Mouse (Mus musculus) limb, embryonic 10.5 days (tissue): Measurements from ENCODE around the gene Tmem185b. TPM values are rescaled to one million over a fixed set of nuclear protein-coding genes. Genes with fewer than 3 reads are reported as not detected.
A peak's percentile ranks its signal among the peaks of the same experiment; 100 is the strongest.

ENCODE experiments used
- DNase-seq: peaks from one replicate; pipeline ENCODE4 v3.0.0-alpha.2; 2017; ENCODE audit warnings: low spot score
- H3K27ac ChIP-seq: fragments of 300-500 bp; sonication (generic); 2 replicates; pipeline ENCODE4 v1.5.1; 2016; ENCODE audit warnings: mild to moderate bottlenecking
- H3K27me3 ChIP-seq: fragments of 300-500 bp; sonication (generic); 2 replicates; pipeline ENCODE4 v1.6.1; 2016; ENCODE audit warnings: low read depth, mild to moderate bottlenecking; ENCODE audit not compliant: poor library complexity, severe bottlenecking
- H3K36me3 ChIP-seq: fragments of 300-500 bp; sonication (generic); 2 replicates; pipeline ENCODE4 v1.6.1; 2016; ENCODE audit warnings: mild to moderate bottlenecking, moderate library complexity
- H3K4me1 ChIP-seq: fragments of 300-500 bp; sonication (generic); 2 replicates; pipeline ENCODE4 v1.6.1; 2016
- H3K4me3 ChIP-seq: fragments of 300-500 bp; sonication (generic); 2 replicates; pipeline ENCODE4 v1.5.1; 2016; ENCODE audit warnings: mild to moderate bottlenecking, moderate library complexity
- H3K9me3 ChIP-seq: fragments of 300-500 bp; sonication (generic); replicated peaks from 2 replicates; pipeline ENCODE4 v1.6.1; 2016; ENCODE audit warnings: mild to moderate bottlenecking
- WGBS: fragments of 180-500 bp; shearing (Covaris S2); methylation state at CpG from one replicate; pipeline ENCODE4 v1.1.7; 2016; 5-methylcytosine and 5-hydroxymethylcytosine counted together
- polyA plus RNA-seq: library from polyadenylated mRNA; unstranded; fragments of >200 nt; fragmentation: Nextera tagmentation; extraction: Ambion mirVana; gene quantifications from 2 replicates; pipeline ENCODE4 v1.2.1, GENCODE M21; 2016

The Tmem185b gene
- polyA plus RNA-seq, 1 experiment from 2014 or later, result 20.9 TPM

DNA sequence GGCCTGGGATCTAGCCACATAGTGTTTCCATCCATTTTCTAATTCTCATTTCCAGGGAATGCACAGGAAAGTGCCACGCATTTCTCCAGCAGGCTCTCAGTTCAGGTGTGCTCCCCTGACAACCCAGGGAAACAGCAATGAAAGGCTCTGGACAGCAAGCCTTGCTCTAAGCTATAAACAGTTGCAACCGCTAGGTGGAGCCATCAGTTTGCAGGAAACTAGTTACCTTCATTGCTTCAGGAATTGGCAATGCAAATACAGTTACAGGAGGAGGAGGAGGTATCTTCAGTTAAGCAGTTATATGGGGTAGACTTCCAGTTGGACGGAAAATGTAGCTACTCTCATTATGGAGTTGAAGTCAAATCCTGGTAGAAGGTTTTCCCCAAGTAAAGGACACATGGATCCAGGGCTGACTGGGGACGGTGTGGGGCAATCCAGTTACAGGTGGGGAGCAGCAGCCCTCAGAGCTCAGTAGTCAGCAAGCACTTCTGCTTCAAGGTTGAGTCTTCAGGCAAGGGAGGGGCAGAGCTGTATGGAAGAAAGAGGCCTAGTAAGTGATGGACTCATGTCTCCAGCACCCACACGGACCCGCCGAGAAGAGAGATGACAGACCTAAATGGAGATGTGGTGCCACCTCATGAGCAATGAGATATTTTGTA is 22.8 kb downstream of the Tmem185b start:
- H3K27me3 ChIP-seq, result no peaks in the 10 kb centered on the region
- peaks cover 42% of the 10 kb centered on the region for H3K36me3 ChIP-seq

GRCm38 (mm10) chr1:119549327-119549689 is 23.3 kb downstream of the Tmem185b start:
- Histone ChIP-seq H3K36me3 (peaks cover 42% of the 10 kb centered on the region), H3K27me3 (no peaks in the 10 kb centered on the region), H3K4me3 (no peak overlapping the region), H3K27ac (no peak overlapping the region), H3K9me3 (no peaks in the 10 kb centered on the region), H3K4me1 (peaks cover 8% of the 10 kb centered on the region; the same call in 1 of the 2 replicates)
- no peak for DNase-seq
- WGBS, result 90% methylated on average over 7 of the region's 7 CpGs

More for the DNA sequence above, 22.8 kb downstream of the Tmem185b start:
- Histone ChIP-seq H3K27ac (no peak overlapping the region), H3K9me3 (no peaks in the 10 kb centered on the region), H3K4me3 (no peak overlapping the region), H3K4me1 (peaks cover 8% of the 10 kb centered on the region; the same call in 1 of the 2 replicates)
- 70% methylated on average over 7 of the region's 7 CpGs for WGBS
- DNase-seq, result peak; percentile 70

DNA sequence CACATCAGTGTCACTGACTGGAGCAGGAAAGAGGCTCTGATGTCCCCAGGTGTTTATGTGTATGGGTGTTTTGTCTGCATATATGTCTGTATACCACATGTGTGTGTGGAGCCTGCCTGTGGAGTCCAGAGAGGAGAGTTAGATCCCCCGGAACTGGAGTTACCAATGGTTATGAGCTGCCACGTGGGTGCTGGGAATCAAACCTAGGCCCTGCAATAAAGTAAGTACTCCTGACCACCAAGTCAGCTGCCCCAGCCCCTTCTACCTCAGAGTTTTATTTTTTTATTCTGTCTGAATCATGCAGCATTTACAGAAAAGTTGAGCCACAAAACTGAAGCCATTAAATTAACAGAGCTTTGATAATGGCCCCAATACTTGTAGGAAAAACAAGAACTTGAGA is 24.1 kb downstream of the Tmem185b start:
- Histone ChIP-seq H3K27ac (no peak overlapping the region), H3K36me3 (peaks cover 50% of the 10 kb centered on the region), H3K4me3 (no peak overlapping the region), H3K4me1 (peaks cover 1% of the 10 kb centered on the region; the same call in 1 of the 2 replicates), H3K9me3 (no peaks in the 10 kb centered on the region), H3K27me3 (no peaks in the 10 kb centered on the region)
- DNase-seq, result no peak
- WGBS, result 85% methylated on average over 2 of the region's 2 CpGs

DNA sequence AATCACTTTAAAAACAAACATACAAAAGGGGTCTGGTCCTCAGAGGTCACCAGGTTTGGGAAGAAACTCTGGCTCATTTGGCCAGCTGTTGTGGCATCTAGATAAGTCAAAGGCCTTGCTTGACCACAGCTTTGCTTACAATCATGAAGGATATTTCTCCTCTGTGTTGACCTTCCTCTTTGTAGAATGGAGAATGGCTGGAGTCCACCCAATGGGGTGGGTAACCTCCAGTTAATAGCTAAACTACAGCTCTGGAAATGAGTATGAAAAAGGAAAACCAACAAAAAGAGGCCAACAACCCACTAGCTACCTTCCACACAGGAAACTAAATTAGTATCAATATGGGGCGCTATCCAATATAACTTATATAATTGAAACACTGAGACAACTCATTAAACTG is 25.7 kb downstream of the Tmem185b start:
- WGBS, result 94% methylated on average over 1 of the region's 1 CpGs
- no peaks in the 10 kb centered on the region for H3K27me3 ChIP-seq
- H3K4me3 ChIP-seq, result no peak overlapping the region
- peaks cover 42% of the 10 kb centered on the region for H3K36me3 ChIP-seq
- H3K27ac ChIP-seq, result no peak overlapping the region
- DNase-seq, result no peak
- no peaks in the 10 kb centered on the region for H3K4me1 ChIP-seq
- H3K9me3 ChIP-seq, result no peaks in the 10 kb centered on the region

DNA sequence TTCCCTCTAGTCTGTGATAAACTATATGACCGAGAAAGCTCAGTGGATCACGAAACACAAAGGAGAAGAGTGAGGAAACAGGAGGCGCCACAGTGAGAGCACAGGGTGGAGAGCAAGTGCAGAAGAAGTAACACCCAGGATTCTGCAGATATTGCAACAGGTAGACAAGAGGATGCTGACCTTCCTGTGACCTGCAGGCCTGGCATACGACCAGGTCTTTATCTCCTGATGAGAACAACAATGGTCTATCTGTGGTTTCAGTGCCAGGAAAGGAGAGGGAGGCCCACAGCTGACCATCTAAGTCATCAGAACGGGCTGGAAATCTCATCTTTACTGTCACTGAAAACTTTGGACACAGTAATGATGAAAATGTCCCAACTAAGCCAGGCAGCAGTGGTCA is 29.7 kb downstream of the Tmem185b start:
- Histone ChIP-seq H3K4me3 (no peak overlapping the region), H3K27me3 (no peaks in the 10 kb centered on the region), H3K9me3 (no peaks in the 10 kb centered on the region), H3K4me1 (no peaks in the 10 kb centered on the region), H3K27ac (no peak overlapping the region), H3K36me3 (peaks cover 29% of the 10 kb centered on the region)
- no peak for DNase-seq
- WGBS, result 90% methylated on average over 5 of the region's 5 CpGs

- Histone ChIP-seq H3K4me1 (no peaks in the 10 kb centered on the region), H3K36me3 (peaks cover 44% of the 10 kb centered on the region), H3K27ac (no peak overlapping the region), H3K27me3 (no peaks in the 10 kb centered on the region), H3K9me3 (no peaks in the 10 kb centered on the region), H3K4me3 (no peak overlapping the region)
- no peak for DNase-seq
- 96% methylated on average over 4 of the region's 4 CpGs for WGBS
Observed at GRCm38 (mm10) chr1:119557641-119558395, 31.9 kb downstream of the Tmem185b start.

DNA sequence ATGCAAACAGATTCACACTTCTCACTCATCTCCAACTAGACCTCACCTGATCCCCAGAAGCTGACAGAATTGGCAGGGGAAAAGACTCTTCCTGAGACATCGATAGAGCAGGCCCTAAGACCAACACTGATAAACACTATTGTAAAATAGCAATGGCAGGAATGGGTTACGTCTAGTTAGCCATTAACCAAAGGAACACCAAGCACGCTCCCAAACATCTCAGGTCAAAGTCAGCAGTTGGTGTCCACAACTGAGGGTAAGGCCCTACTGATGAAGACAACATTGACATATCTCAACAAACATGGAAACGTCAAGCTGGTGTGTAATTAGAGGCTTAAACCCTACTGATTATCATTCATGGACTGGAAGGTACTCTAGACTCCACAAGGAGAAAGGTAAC is 39.6 kb downstream of the Tmem185b start:
- DNase-seq, result no peak
- Histone ChIP-seq H3K9me3 (no peaks in the 10 kb centered on the region), H3K27me3 (no peaks in the 10 kb centered on the region), H3K27ac (no peak overlapping the region), H3K36me3 (peaks cover 34% of the 10 kb centered on the region), H3K4me1 (no peaks in the 10 kb centered on the region), H3K4me3 (no peak overlapping the region)
- 93% methylated on average over 4 of the region's 4 CpGs for WGBS

DNA sequence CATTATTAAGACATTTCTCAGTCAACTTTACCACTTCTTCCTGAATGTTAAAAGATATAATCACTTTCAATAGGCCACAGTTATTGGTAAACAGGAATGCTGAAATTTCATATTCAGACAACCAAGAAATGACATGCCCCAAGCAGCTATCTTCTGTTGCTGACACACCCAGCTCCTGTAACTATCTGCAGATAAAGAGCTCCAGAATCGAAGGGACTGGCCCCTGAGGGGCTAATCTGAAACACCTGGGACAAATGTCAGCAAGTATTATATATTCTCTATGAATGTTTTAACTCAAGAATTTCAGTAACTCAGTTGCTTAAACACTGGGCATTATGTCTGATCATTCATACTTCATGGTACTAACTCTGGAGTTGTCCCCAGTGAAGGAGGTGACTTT is 44.2 kb downstream of the Tmem185b start:
- no peaks in the 10 kb centered on the region for H3K9me3 ChIP-seq
- H3K36me3 ChIP-seq, result peaks cover 32% of the 10 kb centered on the region
- 35% methylated on average over 1 of the region's 1 CpGs for whole genome bisulfite sequencing
- no peak for DNase-seq
- H3K4me3 ChIP-seq, result no peak overlapping the region
- H3K27ac ChIP-seq, result no peak overlapping the region
- no peaks in the 10 kb centered on the region for H3K4me1 ChIP-seq
- no peaks in the 10 kb centered on the region for H3K27me3 ChIP-seq

Other genes starting within 250 kb of the Tmem185b start
- gene Inhbb, start 103.9 kb upstream of the Tmem185b start, polyA plus RNA-seq, result 0.06 and 0.09 TPM in 2 replicates
- 106 and 112 TPM in 2 replicates for gene Ralb, start 21.4 kb upstream of the Tmem185b start, polyA plus RNA-seq
- gene Epb41l5, start 122.8 kb downstream of the Tmem185b start, polyA plus RNA-seq, result 25.0 and 27.7 TPM in 2 replicates